Mouse (Mus musculus) cortical plate, adult 2 months (tissue): Measurements from ENCODE around the gene Arhgap24. TPM values are rescaled to one million over a fixed set of nuclear protein-coding genes. Genes with fewer than 3 reads are reported as not detected.
"Not testable (repeated sequence)": the region's sequence is repeated elsewhere in the genome, so short reads cannot be mapped to it uniquely, and the experiment has no call there.

ENCODE experiments used
- H3K27ac ChIP-seq: fragments of 200-500 bp; 2 replicates; pipeline ENCODE4 v1.5.1; 2012; ENCODE audit warnings: low read length, control low read depth, inconsistent platforms; ENCODE audit not compliant: insufficient read depth
- H3K4me1 ChIP-seq: fragments of 200-500 bp; 2 replicates; pipeline ENCODE4 v1.6.1; 2011; ENCODE audit warnings: low read length; ENCODE audit not compliant: control insufficient read depth, insufficient read depth
- H3K4me3 ChIP-seq: fragments of 200-500 bp; 2 replicates; pipeline ENCODE4 v1.5.1; 2011; ENCODE audit warnings: mild to moderate bottlenecking, low read length, control low read depth; ENCODE audit not compliant: insufficient read depth
- CTCF ChIP-seq: fragments of 200-500 bp; IDR thresholded peaks from 2 replicates; pipeline ENCODE4 v1.5.1; 2011; ENCODE audit warnings: mild to moderate bottlenecking, control low read depth, low read length; ENCODE audit not compliant: insufficient read depth; ENCODE audit errors: extremely low read depth
- POLR2A ChIP-seq: fragments of 200-500 bp; IDR thresholded peaks from 2 replicates; pipeline ENCODE4 v1.6.1; 2011; ENCODE audit warnings: mild to moderate bottlenecking, low read length, control low read depth; ENCODE audit not compliant: insufficient read depth; ENCODE audit errors: extremely low read depth
- polyA plus RNA-seq: library from polyadenylated mRNA; depleted of rRNA; stranded (reverse); fragments of >200 nt; gene quantifications from 2 replicates; pipeline ENCODE4 v1.2.3, GENCODE M21; 2012

Arhgap24 gene
- polyA plus RNA-seq, 1 experiment: 4.9 TPM

GRCm38 (mm10) chr5:102844731-102845598 lies 363.8 kb downstream of the Arhgap24 start:
- TF ChIP-seq CTCF (no peak), POLR2A (peak; percentile 30; the same call in 1 of the 2 replicates)
- Histone ChIP-seq H3K4me3 (peak overlapping the region; percentile 43), H3K27ac (0 out of 2 replicates have a peak overlapping the region, but pooled peaks have one; percentile 9), H3K4me1 (no peaks in the 10 kb centered on the region)

- no peak overlapping the region for H3K27ac ChIP-seq
Measured at GRCm38 (mm10) chr5:102845800-102846199, 364.6 kb downstream of the Arhgap24 start.

GRCm38 (mm10) chr5:102847859-102848258 lies 366.7 kb downstream of the Arhgap24 start:
- TF ChIP-seq POLR2A (no peak), CTCF (no peak)
- Histone ChIP-seq H3K4me1 (no peaks in the 10 kb centered on the region), H3K4me3 (peak overlapping the region; percentile 19; the same call in 1 of the 2 replicates), H3K27ac (no peak overlapping the region)

More at GRCm38 (mm10) chr5:102845800-102846199, 364.6 kb downstream of the Arhgap24 start:
- TF ChIP-seq CTCF (no peak), POLR2A (no peak)
- Histone ChIP-seq H3K4me1 (no peaks in the 10 kb centered on the region), H3K4me3 (peak overlapping the region; percentile 43)

DNA sequence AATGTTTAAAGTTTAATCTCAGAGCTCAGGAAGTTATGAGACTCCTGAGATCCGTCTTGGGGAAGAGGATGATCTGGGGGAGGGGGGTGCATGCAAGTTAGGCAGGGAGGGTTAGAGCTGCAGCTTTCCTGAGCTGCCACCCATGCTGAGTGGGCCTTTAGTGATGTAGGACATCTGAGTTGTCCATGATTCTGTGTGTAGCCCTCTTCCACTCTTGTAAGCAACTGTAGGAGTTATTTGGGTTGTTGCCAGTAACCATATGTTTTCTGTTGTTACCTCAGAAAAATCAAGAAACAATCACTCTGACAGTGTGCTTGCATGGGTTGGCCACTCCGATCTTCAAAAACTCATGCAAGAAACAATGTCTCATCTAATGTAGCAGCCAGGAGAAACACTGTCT lies 370.6 kb downstream of the Arhgap24 start:
- TF ChIP-seq CTCF: no peak
- no peak for TF ChIP-seq POLR2A
- H3K27ac ChIP-seq: no peak overlapping the region
- H3K4me1 ChIP-seq: no peaks in the 10 kb centered on the region
- H3K4me3 ChIP-seq: no peak overlapping the region

DNA sequence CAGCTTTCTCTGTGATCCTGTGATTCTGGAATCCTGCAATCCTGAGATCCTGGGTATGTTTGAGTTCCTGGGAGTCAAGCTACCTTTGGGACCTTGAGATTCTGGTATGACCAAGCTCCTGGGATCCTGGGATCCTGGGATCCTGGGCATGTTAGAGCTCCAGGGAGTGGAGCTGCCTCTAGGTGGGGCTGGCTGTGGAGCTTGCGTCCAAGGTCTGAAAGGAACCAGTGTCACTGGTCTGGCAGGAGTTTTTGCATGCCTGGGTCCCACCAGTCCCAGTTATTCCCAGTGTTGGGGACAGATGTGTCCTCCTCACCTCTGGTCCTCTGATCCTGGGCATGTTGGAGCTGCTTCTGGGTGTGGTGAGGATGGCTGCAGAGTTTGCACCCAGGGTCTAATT lies 372.6 kb downstream of the Arhgap24 start:
- no peaks in the 10 kb centered on the region for H3K4me1 ChIP-seq
- no peak overlapping the region for H3K4me3 ChIP-seq
- no peak overlapping the region for H3K27ac ChIP-seq
- no peak for TF ChIP-seq POLR2A
- TF ChIP-seq CTCF: no peak

- TF ChIP-seq CTCF (no peak), POLR2A (no peak)
- Histone ChIP-seq H3K27ac (no peak overlapping the region), H3K4me3 (0 out of 2 replicates have a peak overlapping the region, but pooled peaks have one; percentile 5), H3K4me1 (no peaks in the 10 kb centered on the region)
Measured at GRCm38 (mm10) chr5:102855805-102856204, 374.6 kb downstream of the Arhgap24 start.

GRCm38 (mm10) chr5:102858047-102858446 lies 376.9 kb downstream of the Arhgap24 start:
- no peak overlapping the region for H3K4me3 ChIP-seq
- no peaks in the 10 kb centered on the region for H3K4me1 ChIP-seq
- no peak overlapping the region for H3K27ac ChIP-seq
- TF ChIP-seq POLR2A (no peak), CTCF (no peak)

- Histone ChIP-seq H3K27ac (no peak overlapping the region), H3K4me1 (no peaks in the 10 kb centered on the region), H3K4me3 (no peak overlapping the region)
- TF ChIP-seq CTCF: no peak
- no peak for TF ChIP-seq POLR2A
Measured at GRCm38 (mm10) chr5:102859749-102860148, 378.6 kb downstream of the Arhgap24 start.

- H3K4me1 ChIP-seq: no peaks in the 10 kb centered on the region
- no peak overlapping the region for H3K4me3 ChIP-seq
- TF ChIP-seq POLR2A (no peak), CTCF (no peak)
- no peak overlapping the region for H3K27ac ChIP-seq
Measured at GRCm38 (mm10) chr5:102868196-102868595, 387.0 kb downstream of the Arhgap24 start.

GRCm38 (mm10) chr5:102872996-102873395 lies 391.8 kb downstream of the Arhgap24 start:
- not testable (repeated sequence) for H3K4me1 ChIP-seq, H3K4me3 ChIP-seq, H3K27ac ChIP-seq

DNA sequence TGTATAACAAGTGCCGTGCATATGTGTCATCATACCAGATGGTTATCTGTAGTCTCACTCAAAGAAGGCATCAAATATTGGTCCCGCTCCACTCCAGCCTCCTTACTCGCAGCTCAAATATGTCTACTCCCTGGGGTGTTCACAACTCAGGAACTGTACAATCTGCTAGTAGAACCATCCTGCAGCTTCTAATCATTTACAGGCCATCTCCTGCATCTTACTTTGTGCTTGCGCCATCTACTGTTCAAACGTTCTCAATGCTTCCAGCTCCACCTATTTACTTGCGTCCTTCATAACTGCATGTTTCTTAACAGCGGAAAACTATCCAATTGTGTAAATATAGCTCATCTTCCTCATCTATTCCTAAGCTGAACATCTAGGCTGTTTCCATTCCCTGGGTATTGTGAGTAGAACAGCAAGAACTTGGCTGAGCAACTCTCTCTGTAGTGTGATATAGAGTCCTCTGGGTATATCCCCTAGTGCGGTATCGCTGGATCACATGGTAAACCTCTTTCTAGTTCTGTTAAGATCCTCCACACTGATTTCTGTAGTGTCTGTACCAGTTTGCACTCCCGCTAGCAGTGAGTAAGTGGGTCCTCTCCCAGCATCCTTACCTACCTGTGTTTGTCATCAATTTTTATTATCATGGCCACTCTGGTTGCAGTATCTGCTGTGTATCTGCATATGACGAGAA lies 393.6 kb downstream of the Arhgap24 start:
- no peak for TF ChIP-seq POLR2A
- TF ChIP-seq CTCF: peak; percentile 79; the same call in 1 of the 2 replicates
- no peak overlapping the region for H3K27ac ChIP-seq
- no peaks in the 10 kb centered on the region for H3K4me1 ChIP-seq
- H3K4me3 ChIP-seq: no peak overlapping the region
